Mouse (Mus musculus) adrenal gland (tissue): ENCODE measurements at regions not wholly inside any gene's neighbourhood (a gene's known extent, or its start where the extent isn't known, plus 50 kb on each side); places are given as distances from the start of the nearest gene placed in this dataset.

ENCODE experiments used
- intact Hi-C: fragments of 180-260 bp; cut with DNase I; formaldehyde crosslinking; loops from one replicate; pipeline ENCODE4 v1.15.1; 2025

- intact Hi-C loops, result no loop called here
These were observed 54.5 kb upstream of the Meis1 start for GRCm38 (mm10) chr11:19073265-19073664.

GRCm38 (mm10) chr11:19073887-19074564 lies 55.2 kb upstream of the Meis1 start:
- intact Hi-C loops, result no loop called here

- intact Hi-C loops, result no loop called here
These were observed 72.5 kb upstream of the Meis1 start for GRCm38 (mm10) chr11:19091101-19091857.

GRCm38 (mm10) chr11:19092967-19093745 lies 74.4 kb upstream of the Meis1 start:
- intact Hi-C loops, result no loop called here

GRCm38 (mm10) chr11:19093749-19094148 lies 75.0 kb upstream of the Meis1 start:
- intact Hi-C loops, result no loop called here

- intact Hi-C loops, result no loop called here
These were observed 75.4 kb upstream of the Meis1 start for GRCm38 (mm10) chr11:19094183-19094582.

GRCm38 (mm10) chr11:19102981-19103568 lies 84.3 kb upstream of the Meis1 start:
- intact Hi-C loops, result no loop called here

GRCm38 (mm10) chr11:19107180-19107579 lies 88.4 kb upstream of the Meis1 start:
- intact Hi-C loops, result no loop called here

GRCm38 (mm10) chr11:19109055-19109454 lies 90.3 kb upstream of the Meis1 start:
- intact Hi-C loops, result no loop called here

GRCm38 (mm10) chr11:19111916-19112575 lies 93.3 kb upstream of the Meis1 start:
- intact Hi-C loops, result loop anchor here (10.0 kb wide), 1 partner anchor 237 kb away; no protein-coding TSS in a partner anchor

GRCm38 (mm10) chr11:19117121-19117520 lies 98.3 kb upstream of the Meis1 start:
- intact Hi-C loops, result loop anchor here (10.0 kb wide), 1 partner anchor 242 kb away; no protein-coding TSS in a partner anchor

- intact Hi-C loops, result loop anchor here (10.0 kb wide), 1 partner anchor 243 kb away; no protein-coding TSS in a partner anchor
These were observed 99.5 kb upstream of the Meis1 start for GRCm38 (mm10) chr11:19118258-19118657.

GRCm38 (mm10) chr11:19119927-19120827 lies 101.4 kb upstream of the Meis1 start:
- intact Hi-C loops, result loop anchor here (10.0 kb wide), 1 partner anchor 245 kb away; no protein-coding TSS in a partner anchor

- intact Hi-C loops, result no loop called here
These were observed 102.1 kb upstream of the Meis1 start for GRCm38 (mm10) chr11:19120871-19121270.

GRCm38 (mm10) chr11:19135375-19136050 lies 116.7 kb upstream of the Meis1 start:
- intact Hi-C loops, result no loop called here

- intact Hi-C loops, result no loop called here
These were observed 119.6 kb upstream of the Meis1 start for GRCm38 (mm10) chr11:19138423-19138822.

- intact Hi-C loops, result no loop called here
These were observed 120.0 kb upstream of the Meis1 start for GRCm38 (mm10) chr11:19138831-19139230.

- intact Hi-C loops, result no loop called here
These were observed 124.6 kb upstream of the Meis1 start for GRCm38 (mm10) chr11:19143267-19144000.
